Comparison of ENCODE assay signal across 11 mouse cellular contexts in genomic region chr5:66081443-66082228, GRCm38 (mm10).
DNase-seq lines count a peak whose midpoint lies in the region; ATAC-seq and TF ChIP-seq lines count a peak whose summit lies in the region.
"Had no signal": no experiment of that assay in that cellular context is flagged by ENCODE, and none has a peak within 500 bp of the region (broad histone marks: within the 10 kb centered on the region; RNA-seq: fewer than 3 reads in every experiment).

No protein-coding gene starts in this region.

- peak overlapping the region; percentile 80 for H3K27ac ChIP-seq in liver, embryonic 15.5 days (replicated peaks)
- H3K27ac ChIP-seq: embryonic facial prominence, embryonic 12.5 days had no signal

- H3K4me3 ChIP-seq in lung, adult 2 months (replicated peaks; ENCODE audit: extremely low read depth, low read depth, low read length), result no peak overlapping the region
- peak overlapping the region; percentile 39 for H3K4me3 ChIP-seq in liver, embryonic 15.5 days (replicated peaks)
- H3K4me3 ChIP-seq: embryonic facial prominence, embryonic 12.5 days had no signal

- H3K36me3 ChIP-seq in liver, embryonic 15.5 days (replicated peaks), result no peaks in the 10 kb centered on the region
- H3K36me3 ChIP-seq: embryonic facial prominence, embryonic 12.5 days had no signal

- no peak for TF ChIP-seq CTCF in lung, adult 2 months (IDR thresholded peaks at IDR 0.05; ENCODE audit: insufficient read depth, low read length)

- 58% methylated on average over 19 of the region's 19 CpGs for WGBS in lung, adult 2 months
- 56% methylated on average over 19 of the region's 19 CpGs for WGBS in liver, embryonic 15.5 days (ENCODE audit: insufficient replicate concordance)

- no peak overlapping the region for H3K9ac ChIP-seq in liver, embryonic 15.5 days
- H3K9ac ChIP-seq: embryonic facial prominence, embryonic 12.5 days had no signal

- intact Hi-C loops in left cerebral cortex, postnatal 4 days (cut with DNase I), result no loop called here

- DNase-seq in lung, adult 2 months, result peak; percentile 43
- no peak for DNase-seq in lung, postnatal 10 days
- DNase-seq in kidney, adult 8-10 months, result peak; percentile 90 to 96
- DNase-seq in cerebellum, adult 18-20 months, result no peak
- DNase-seq in left cerebral cortex, postnatal 4 days, result no peak
- DNase-seq in cerebellum, adult 9-10 months, result no peak
- DNase-seq: gastrocnemius, postnatal 10 days had no signal

- peak overlapping the region; percentile 35 for H3K4me2 ChIP-seq in liver, embryonic 15.5 days
- H3K4me2 ChIP-seq: embryonic facial prominence, embryonic 12.5 days had no signal

- no peaks in the 10 kb centered on the region for H3K9me3 ChIP-seq in liver, embryonic 15.5 days (replicated peaks)
- H3K9me3 ChIP-seq: embryonic facial prominence, embryonic 12.5 days had no signal

- peak; percentile 38; the same call in 1 of the 2 replicates for TF ChIP-seq POLR2A in lung, adult 2 months (IDR thresholded peaks at IDR 0.05; ENCODE audit: borderline replicate concordance, extremely low read depth, low read depth, low read length)

- ATAC-seq in liver, embryonic 15.5 days (ENCODE audit: insufficient read depth), result peak; percentile 38
- no peak for ATAC-seq in megakaryocyte-erythroid progenitor cell, adult 5-6 weeks (replicated peaks; ENCODE audit: low FRiP score, low TSS enrichment, poor library complexity, severe bottlenecking)
- ATAC-seq: activated CD4-positive, CD25-positive, alpha-beta regulatory T cell, adult 4 months had no signal

- peaks cover 7% of the 10 kb centered on the region for H3K4me1 ChIP-seq in lung, adult 2 months (ENCODE audit: control insufficient read depth, insufficient read depth, low read length)
- H3K4me1 ChIP-seq in liver, embryonic 15.5 days (replicated peaks), result peaks cover 35% of the 10 kb centered on the region
- H3K4me1 ChIP-seq: embryonic facial prominence, embryonic 12.5 days had no signal

- no peaks in the 10 kb centered on the region for H3K27me3 ChIP-seq in liver, embryonic 15.5 days
- H3K27me3 ChIP-seq: embryonic facial prominence, embryonic 12.5 days had no signal

Comparison
In these comparisons a context has a peak if more than half of its experiments do, and no peak if none do; other contexts are left out.
1. DNase-seq: peak in lung, adult 2 months (single experiment) and kidney, adult 8-10 months (2 of 2); none in lung, postnatal 10 days (single experiment), cerebellum, adult 18-20 months (0 of 2), left cerebral cortex, postnatal 4 days (single experiment) and cerebellum, adult 9-10 months (single experiment).